In genomic region chr10:81137252-81138130, GRCm38 (mm10) we compare ENCODE assay signal across 8 mouse cellular contexts. TPM values are rescaled to one million over a fixed set of nuclear protein-coding genes. Genes with fewer than 3 reads are reported as not detected.
DNase-seq lines count a peak whose midpoint lies in the region; ATAC-seq lines count a peak whose summit lies in the region.

No protein-coding gene starts in this region.

- H3K9me3 ChIP-seq in hindbrain, embryonic 15.5 days = no peaks in the 10 kb centered on the region

- peak overlapping the region; percentile 96 for H3K4me3 ChIP-seq in hindbrain, embryonic 15.5 days

- peak; percentile 99 for DNase-seq in R1 (ENCODE audit: low read depth, low spot score)
- peak; percentile 100 for DNase-seq in cerebellum, postnatal 25 days
- peak; percentile 99 to 100 for DNase-seq in frontal cortex, postnatal 25 days (ENCODE audit: low spot score in 2 of 2)
- peak; percentile 98 for DNase-seq in left cerebral cortex, adult 11 months (ENCODE audit: low spot score)
- peak; percentile 99 to 100 for DNase-seq in lung, postnatal 4 days
- peak; percentile 99 for DNase-seq in retina, postnatal 7 days (ENCODE audit: low read depth, low spot score)
- DNase-seq in urinary bladder, adult 2 months (ENCODE audit: low spot score) = peak; percentile 99

- peak overlapping the region; percentile 97 for H3K4me2 ChIP-seq in hindbrain, embryonic 15.5 days

- H3K27ac ChIP-seq in hindbrain, embryonic 15.5 days (replicated peaks) = peak overlapping the region; percentile 98

- H3K36me3 ChIP-seq in hindbrain, embryonic 15.5 days = no peaks in the 10 kb centered on the region

- H3K27me3 ChIP-seq in hindbrain, embryonic 15.5 days = peaks cover 30% of the 10 kb centered on the region

- ATAC-seq in hindbrain, embryonic 15.5 days (ENCODE audit: low FRiP score, low read depth) = peak; percentile 92

- peak overlapping the region; percentile 85 for H3K9ac ChIP-seq in hindbrain, embryonic 15.5 days

- 1% methylated on average over 68 of the region's 89 CpGs for WGBS in hindbrain, embryonic 15.5 days

- H3K4me1 ChIP-seq in hindbrain, embryonic 15.5 days (replicated peaks) = peaks cover 58% of the 10 kb centered on the region

RNA-seq across cellular contexts. Expression of gene Zbtb7a, which starts 2.5 kb away (rescaled TPM):
- 15.3 and 16.2 TPM in 2 replicates for polyA plus RNA-seq in hindbrain, embryonic 15.5 days (2015; fragmentation: Nextera tagmentation; extraction: Ambion mirVana)
- polyA plus RNA-seq in urinary bladder, adult 2 months (2012; rRNA removed) = 30.0 and 39.0 TPM in 2 replicates

RNA-seq across cellular contexts. Expression of gene Pias4, which starts 30.2 kb away (rescaled TPM):
- polyA plus RNA-seq in hindbrain, embryonic 15.5 days (2015; fragmentation: Nextera tagmentation; extraction: Ambion mirVana) = 52.2 and 61.2 TPM in 2 replicates
- polyA plus RNA-seq in urinary bladder, adult 2 months (2012; rRNA removed) = 12.5 and 17.9 TPM in 2 replicates

RNA-seq across cellular contexts. Expression of gene Map2k2, which starts 31.8 kb away (rescaled TPM):
- 248 and 259 TPM in 2 replicates for polyA plus RNA-seq in hindbrain, embryonic 15.5 days (2015; fragmentation: Nextera tagmentation; extraction: Ambion mirVana)
- 119 TPM in 2 replicates for polyA plus RNA-seq in urinary bladder, adult 2 months (2012; rRNA removed)

RNA-seq across cellular contexts. Expression of gene Creb3l3, which starts 38.8 kb away (rescaled TPM):
- polyA plus RNA-seq in hindbrain, embryonic 15.5 days (2015; fragmentation: Nextera tagmentation; extraction: Ambion mirVana) = 0.30 and 0.39 TPM in 2 replicates
- polyA plus RNA-seq in urinary bladder, adult 2 months (2012; rRNA removed) = 1.1 and 1.2 TPM in 2 replicates

RNA-seq across cellular contexts. Expression of gene Eef2, which starts 38.9 kb away (rescaled TPM):
- 532 and 536 TPM in 2 replicates for polyA plus RNA-seq in hindbrain, embryonic 15.5 days (2015; fragmentation: Nextera tagmentation; extraction: Ambion mirVana)
- 1,109 and 1,486 TPM in 2 replicates for polyA plus RNA-seq in urinary bladder, adult 2 months (2012; rRNA removed)

Comparison
In these comparisons a context has a peak if more than half of its experiments do, and no peak if none do; other contexts are left out.
1. Peak in every context shown above with its lines: DNase-seq, ATAC-seq, H3K4me3 ChIP-seq and H3K27ac ChIP-seq.